Mouse (Mus musculus): Measurements from ENCODE around the gene Mtmr2. TPM values are rescaled to one million over a fixed set of nuclear protein-coding genes. Genes with fewer than 3 reads are reported as not detected.

Gene Mtmr2
- polyA plus RNA-seq, 1 experiment from 2014 or later, result 86.7 TPM

DNA sequence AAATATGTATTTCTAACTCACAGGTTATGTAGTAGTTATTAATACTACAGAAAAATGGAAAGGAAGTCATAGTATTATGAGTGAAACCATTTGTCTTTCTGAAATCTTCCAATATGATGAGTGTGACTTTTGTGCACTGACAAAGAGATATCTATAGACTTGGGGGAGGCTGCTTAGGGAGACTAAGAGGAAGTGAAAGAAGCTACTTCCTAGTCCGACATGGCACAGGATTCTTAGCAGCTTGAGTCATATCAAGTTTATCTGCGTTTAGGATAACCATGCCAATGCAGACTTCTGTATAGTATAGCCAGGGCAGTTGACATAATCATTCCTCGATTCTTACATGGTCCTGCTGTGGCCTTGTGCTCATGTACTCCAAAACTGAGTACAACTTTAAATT lies 87.0 kb downstream of the Mtmr2 start:
- H3K27ac ChIP-seq, result no peak overlapping the region
- H3K36me3 ChIP-seq, result peaks cover 88% of the 10 kb centered on the region
- H3K4me2 ChIP-seq, result no peak overlapping the region
- H3K27me3 ChIP-seq, result no peaks in the 10 kb centered on the region
- H3K9me3 ChIP-seq, result no peaks in the 10 kb centered on the region
- no peak for ATAC-seq (ENCODE audit: insufficient number of reproducible peaks, insufficient read depth, low FRiP score, low TSS enrichment, low read depth)
- H3K4me1 ChIP-seq (replicated peaks), result no peaks in the 10 kb centered on the region
- H3K4me3 ChIP-seq (replicated peaks), result no peak overlapping the region
- WGBS, result 87% methylated on average over 3 of the region's 3 CpGs
- H3K9ac ChIP-seq (replicated peaks), result no peak overlapping the region

DNA sequence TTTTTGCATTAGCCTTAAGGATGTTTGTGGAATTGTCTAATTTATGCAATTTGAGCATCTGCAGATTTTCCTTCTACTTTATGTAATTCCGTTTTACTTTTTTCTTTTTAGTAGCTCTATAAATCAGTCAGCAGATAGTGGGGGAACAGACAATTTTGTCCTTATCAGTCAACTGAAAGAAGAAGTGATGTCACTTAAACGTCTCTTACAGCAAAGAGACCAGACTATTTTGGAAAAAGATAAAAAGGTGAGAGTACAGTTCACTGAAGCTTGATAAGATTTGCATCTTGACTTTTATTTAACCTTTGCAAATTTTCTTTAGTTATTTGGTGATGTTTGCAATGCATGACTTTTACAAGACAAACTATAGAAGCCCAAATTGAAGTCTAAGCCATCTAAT lies 88.5 kb downstream of the Mtmr2 start:
- Histone ChIP-seq H3K27ac (no peak overlapping the region), H3K9me3 (no peaks in the 10 kb centered on the region), H3K4me1 (replicated peaks) (no peaks in the 10 kb centered on the region), H3K9ac (replicated peaks) (no peak overlapping the region), H3K27me3 (no peaks in the 10 kb centered on the region), H3K4me3 (replicated peaks) (no peak overlapping the region), H3K36me3 (peaks cover 90% of the 10 kb centered on the region), H3K4me2 (no peak overlapping the region)
- WGBS, result 80% methylated on average over 2 of the region's 2 CpGs
- ATAC-seq (ENCODE audit: insufficient number of reproducible peaks, insufficient read depth, low FRiP score, low TSS enrichment, low read depth), result no peak

DNA sequence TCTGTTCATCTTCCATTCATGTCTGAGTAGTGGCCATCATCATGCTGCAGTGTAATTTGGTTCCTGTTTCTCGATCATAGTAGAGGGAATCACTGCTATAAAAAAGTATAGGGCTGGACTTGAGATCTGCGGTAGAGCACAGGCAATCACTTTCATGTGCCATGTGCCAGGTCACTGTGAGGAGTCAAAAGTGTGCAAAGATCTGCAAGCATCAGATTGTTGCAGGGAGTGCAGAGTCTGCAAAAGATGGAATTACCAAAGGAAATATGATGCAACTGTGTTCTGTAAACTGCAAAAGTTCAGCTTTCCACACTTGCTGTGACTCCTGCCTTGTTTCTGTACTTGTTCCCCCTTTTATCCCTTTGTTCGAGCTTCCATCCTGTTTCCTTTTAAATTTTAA lies 99.4 kb downstream of the Mtmr2 start:
- no peak overlapping the region for H3K9ac ChIP-seq (replicated peaks)
- WGBS, result 86% methylated on average over 3 of the region's 3 CpGs
- H3K27ac ChIP-seq, result no peak overlapping the region
- H3K4me1 ChIP-seq (replicated peaks), result no peaks in the 10 kb centered on the region
- no peak overlapping the region for H3K4me3 ChIP-seq (replicated peaks)
- H3K4me2 ChIP-seq, result no peak overlapping the region
- ATAC-seq (ENCODE audit: insufficient number of reproducible peaks, insufficient read depth, low FRiP score, low TSS enrichment, low read depth), result no peak
- H3K36me3 ChIP-seq, result peaks cover 34% of the 10 kb centered on the region
- no peaks in the 10 kb centered on the region for H3K9me3 ChIP-seq
- no peaks in the 10 kb centered on the region for H3K27me3 ChIP-seq

DNA sequence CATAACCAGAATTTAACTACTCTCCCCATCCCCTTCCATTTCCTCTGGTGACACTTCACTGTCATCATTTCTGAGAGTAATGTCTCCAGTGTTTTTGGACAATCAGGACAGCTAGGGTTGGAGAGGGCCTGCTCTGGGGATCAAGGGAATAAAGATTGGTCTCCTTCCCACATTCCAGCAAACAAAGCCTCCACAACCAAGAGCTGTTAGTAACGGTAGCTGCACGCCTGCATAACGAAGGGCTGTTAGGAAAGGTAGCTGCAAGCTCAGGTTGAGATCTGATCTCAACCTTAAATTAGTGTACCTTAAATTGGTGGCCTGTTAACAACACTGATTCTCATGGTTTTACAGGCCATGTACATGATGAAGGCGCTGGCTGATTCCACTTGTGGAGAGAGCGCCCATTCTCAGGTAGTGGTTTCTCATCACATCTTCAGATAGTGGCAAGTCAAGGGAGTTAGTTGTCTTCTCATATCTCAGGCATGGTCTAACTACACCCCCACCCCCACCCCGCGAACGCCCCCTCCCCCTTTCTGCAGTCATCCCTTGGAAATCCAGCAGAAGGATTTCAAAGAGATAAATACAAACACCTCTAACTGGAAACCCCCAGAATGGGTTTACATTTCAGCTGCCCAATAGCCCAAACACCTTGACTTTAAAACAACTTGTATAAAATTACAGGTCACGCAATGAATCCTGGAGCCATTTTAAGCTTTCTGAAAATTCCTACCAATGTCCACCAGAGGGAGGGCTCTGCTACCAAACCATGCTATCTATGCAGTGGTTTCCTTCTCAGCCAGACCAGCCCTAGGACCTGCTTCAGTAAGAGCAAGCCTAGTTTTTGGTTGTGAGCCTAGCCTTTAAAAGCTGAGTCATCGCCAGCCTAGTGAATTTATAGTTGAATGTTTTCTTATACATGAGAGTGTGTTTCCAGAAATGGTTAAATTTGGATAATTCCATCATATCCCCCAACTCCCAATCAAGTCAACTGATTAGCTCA lies 100.6 kb downstream of the Mtmr2 start:
- Histone ChIP-seq H3K27ac (no peak overlapping the region), H3K4me3 (replicated peaks) (no peak overlapping the region), H3K4me1 (replicated peaks) (no peaks in the 10 kb centered on the region), H3K4me2 (no peak overlapping the region), H3K9ac (replicated peaks) (no peak overlapping the region), H3K27me3 (no peaks in the 10 kb centered on the region), H3K9me3 (no peaks in the 10 kb centered on the region), H3K36me3 (peaks cover 24% of the 10 kb centered on the region)
- WGBS, result 77% methylated on average over 10 of the region's 10 CpGs
- no peak for ATAC-seq (ENCODE audit: insufficient number of reproducible peaks, insufficient read depth, low FRiP score, low TSS enrichment, low read depth)

DNA sequence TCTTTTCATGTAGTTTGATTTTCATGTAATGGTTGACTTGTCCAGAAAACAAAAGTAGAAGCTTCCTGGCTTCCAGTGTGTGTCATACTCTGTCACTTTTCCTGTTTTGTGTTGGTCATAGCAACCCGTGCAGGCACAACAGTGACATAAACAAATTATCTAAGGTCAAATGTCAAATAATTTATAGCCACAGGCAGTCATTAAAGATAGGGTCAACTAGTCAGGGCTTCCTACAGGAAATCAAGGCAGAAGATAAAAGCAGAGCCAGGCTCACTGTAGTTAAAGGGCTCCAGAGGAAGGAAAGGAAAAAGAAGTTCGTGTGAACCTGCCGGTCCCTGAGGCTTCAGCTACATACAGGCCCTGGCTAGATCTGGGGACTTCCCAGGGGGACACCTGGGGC lies 105.7 kb downstream of the Mtmr2 start:
- H3K4me1 ChIP-seq (replicated peaks), result no peaks in the 10 kb centered on the region
- ATAC-seq (ENCODE audit: insufficient number of reproducible peaks, insufficient read depth, low FRiP score, low TSS enrichment, low read depth), result no peak
- no peaks in the 10 kb centered on the region for H3K27me3 ChIP-seq
- H3K9me3 ChIP-seq, result no peaks in the 10 kb centered on the region
- WGBS, result 15% methylated on average over 3 of the region's 3 CpGs
- H3K4me2 ChIP-seq, result no peak overlapping the region
- H3K9ac ChIP-seq (replicated peaks), result no peak overlapping the region
- H3K27ac ChIP-seq, result no peak overlapping the region
- no peaks in the 10 kb centered on the region for H3K36me3 ChIP-seq
- H3K4me3 ChIP-seq (replicated peaks), result no peak overlapping the region

Other genes starting within 250 kb of the Mtmr2 start
- gene Cep57, start 78.7 kb downstream of the Mtmr2 start, polyA plus RNA-seq (2016; fragmentation: Nextera tagmentation; extraction: Ambion mirVana), result 77.0 and 78.1 TPM in 2 replicates
- gene Fam76b, start 79.3 kb downstream of the Mtmr2 start, polyA plus RNA-seq (2016; fragmentation: Nextera tagmentation; extraction: Ambion mirVana), result 30.0 and 30.6 TPM in 2 replicates